Mouse (Mus musculus): ENCODE measurements at regions not wholly inside any gene's neighbourhood (a gene's known extent, or its start where the extent isn't known, plus 50 kb on each side); places are given as distances from the start of the nearest gene placed in this dataset.

DNA sequence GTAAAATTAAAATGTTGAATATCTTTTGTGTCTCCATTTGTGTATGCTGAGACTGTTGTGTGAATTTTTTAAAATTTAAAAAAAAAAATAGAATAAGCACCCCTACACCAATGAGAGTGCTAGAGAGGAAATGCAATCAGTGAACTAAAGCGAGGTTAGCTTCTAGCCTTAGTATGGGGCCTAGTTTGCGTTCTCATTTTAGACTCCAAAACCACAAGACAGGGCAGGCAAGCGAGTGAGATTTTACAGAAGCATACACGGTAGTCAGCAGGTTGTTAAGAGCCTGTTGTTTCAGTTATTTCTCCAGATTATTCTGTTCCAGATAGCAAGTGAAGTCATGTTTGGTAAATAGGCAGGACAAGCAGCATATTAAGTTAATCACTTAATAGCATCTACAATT is 486.2 kb downstream of the Hace1 start:
- DNase-seq (ENCODE audit: low spot score) (no peak), ATAC-seq (ENCODE audit: low FRiP score, low read depth) (no peak)
- no peak for TF ChIP-seq POLR2A (IDR thresholded peaks at IDR 0.05; ENCODE audit: borderline replicate concordance, extremely low read depth, insufficient read depth, insufficient read length)
- Histone ChIP-seq H3K4me2 (replicated peaks; ENCODE audit: low read depth, low read length, severe bottlenecking) (no peak overlapping the region), H3K27ac (replicated peaks; ENCODE audit: low read depth, low read length) (no peak overlapping the region), H3K27me3 (ENCODE audit: control insufficient read depth, insufficient read depth, low read length) (no peaks in the 10 kb centered on the region), H3K36me3 (ENCODE audit: control insufficient read depth, insufficient read depth, low read length) (no peaks in the 10 kb centered on the region), H3K9me3 (ENCODE audit: control insufficient read depth, low read length) (no peaks in the 10 kb centered on the region), H3K4me1 (ENCODE audit: control insufficient read depth, insufficient read depth, low read length) (no peaks in the 10 kb centered on the region), H3K9ac (ENCODE audit: low read depth, low read length, severe bottlenecking) (no peak overlapping the region), H3K4me3 (replicated peaks; ENCODE audit: low read length) (no peak overlapping the region)
- 81% methylated on average over 4 of the region's 4 CpGs for WGBS

DNA sequence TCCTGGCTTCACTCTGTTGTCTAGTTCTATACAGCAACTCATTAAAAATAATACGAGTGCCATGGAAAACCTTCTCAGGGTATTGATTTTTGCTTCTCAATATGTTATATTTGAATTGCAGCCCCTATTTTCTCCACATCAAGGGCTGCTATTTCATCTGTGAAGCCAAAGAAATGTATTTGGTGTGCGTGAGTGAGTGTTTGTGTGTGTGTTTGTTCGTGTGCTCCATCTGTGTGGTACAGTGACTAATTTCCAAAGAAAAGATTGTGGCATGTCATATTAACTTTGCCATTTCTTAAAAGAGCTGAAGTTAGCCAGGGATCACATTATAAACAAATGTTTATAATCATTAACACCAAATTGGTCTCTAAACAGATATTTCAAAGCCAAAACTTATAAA is 493.1 kb downstream of the Hace1 start:
- H3K27ac ChIP-seq (replicated peaks; ENCODE audit: low read depth, low read length) = no peak overlapping the region
- WGBS = 84% methylated on average over 3 of the region's 3 CpGs
- TF ChIP-seq POLR2A (IDR thresholded peaks at IDR 0.05; ENCODE audit: borderline replicate concordance, extremely low read depth, insufficient read depth, insufficient read length) = no peak
- no peak overlapping the region for H3K9ac ChIP-seq (ENCODE audit: low read depth, low read length, severe bottlenecking)
- H3K27me3 ChIP-seq (ENCODE audit: control insufficient read depth, insufficient read depth, low read length) = no peaks in the 10 kb centered on the region
- H3K4me2 ChIP-seq (replicated peaks; ENCODE audit: low read depth, low read length, severe bottlenecking) = no peak overlapping the region
- no peak for DNase-seq (ENCODE audit: low spot score)
- H3K4me3 ChIP-seq (replicated peaks; ENCODE audit: low read length) = no peak overlapping the region
- no peak for ATAC-seq (ENCODE audit: low FRiP score, low read depth)
- H3K36me3 ChIP-seq (ENCODE audit: control insufficient read depth, insufficient read depth, low read length) = no peaks in the 10 kb centered on the region
- no peaks in the 10 kb centered on the region for H3K9me3 ChIP-seq (ENCODE audit: control insufficient read depth, low read length)
- H3K4me1 ChIP-seq (ENCODE audit: control insufficient read depth, insufficient read depth, low read length) = no peaks in the 10 kb centered on the region; the same call in 1 of the 2 replicates

DNA sequence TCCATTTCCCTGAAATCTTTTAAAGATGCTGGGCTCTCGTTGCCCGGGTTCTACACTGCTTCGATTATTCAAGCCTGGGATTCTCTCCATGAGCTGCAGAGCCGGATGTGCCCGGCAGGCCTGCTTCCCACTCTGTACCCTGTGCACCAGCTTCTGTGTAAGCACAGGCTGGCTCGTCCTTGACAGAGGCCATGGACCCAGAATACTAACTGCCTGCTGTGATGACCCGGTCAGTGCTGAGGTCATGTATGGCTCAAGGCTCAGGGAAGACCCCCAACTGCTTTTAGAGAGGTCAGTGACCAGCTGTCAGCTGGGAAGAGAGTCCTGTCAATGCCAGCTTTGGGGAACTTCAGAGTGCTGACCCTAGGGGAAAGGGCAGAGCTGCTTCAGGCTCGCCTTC is 493.6 kb downstream of the Hace1 start:
- Histone ChIP-seq H3K4me2 (replicated peaks; ENCODE audit: low read depth, low read length, severe bottlenecking) (no peak overlapping the region), H3K4me1 (ENCODE audit: control insufficient read depth, insufficient read depth, low read length) (no peaks in the 10 kb centered on the region; the same call in 1 of the 2 replicates), H3K9me3 (ENCODE audit: control insufficient read depth, low read length) (no peaks in the 10 kb centered on the region), H3K27ac (replicated peaks; ENCODE audit: low read depth, low read length) (no peak overlapping the region), H3K27me3 (ENCODE audit: control insufficient read depth, insufficient read depth, low read length) (no peaks in the 10 kb centered on the region), H3K9ac (ENCODE audit: low read depth, low read length, severe bottlenecking) (no peak overlapping the region), H3K4me3 (replicated peaks; ENCODE audit: low read length) (no peak overlapping the region), H3K36me3 (ENCODE audit: control insufficient read depth, insufficient read depth, low read length) (no peaks in the 10 kb centered on the region)
- DNase-seq (ENCODE audit: low spot score) = no peak
- no peak for TF ChIP-seq POLR2A (IDR thresholded peaks at IDR 0.05; ENCODE audit: borderline replicate concordance, extremely low read depth, insufficient read depth, insufficient read length)
- no peak for ATAC-seq (ENCODE audit: low FRiP score, low read depth)
- 44% methylated on average over 8 of the region's 8 CpGs for WGBS

DNA sequence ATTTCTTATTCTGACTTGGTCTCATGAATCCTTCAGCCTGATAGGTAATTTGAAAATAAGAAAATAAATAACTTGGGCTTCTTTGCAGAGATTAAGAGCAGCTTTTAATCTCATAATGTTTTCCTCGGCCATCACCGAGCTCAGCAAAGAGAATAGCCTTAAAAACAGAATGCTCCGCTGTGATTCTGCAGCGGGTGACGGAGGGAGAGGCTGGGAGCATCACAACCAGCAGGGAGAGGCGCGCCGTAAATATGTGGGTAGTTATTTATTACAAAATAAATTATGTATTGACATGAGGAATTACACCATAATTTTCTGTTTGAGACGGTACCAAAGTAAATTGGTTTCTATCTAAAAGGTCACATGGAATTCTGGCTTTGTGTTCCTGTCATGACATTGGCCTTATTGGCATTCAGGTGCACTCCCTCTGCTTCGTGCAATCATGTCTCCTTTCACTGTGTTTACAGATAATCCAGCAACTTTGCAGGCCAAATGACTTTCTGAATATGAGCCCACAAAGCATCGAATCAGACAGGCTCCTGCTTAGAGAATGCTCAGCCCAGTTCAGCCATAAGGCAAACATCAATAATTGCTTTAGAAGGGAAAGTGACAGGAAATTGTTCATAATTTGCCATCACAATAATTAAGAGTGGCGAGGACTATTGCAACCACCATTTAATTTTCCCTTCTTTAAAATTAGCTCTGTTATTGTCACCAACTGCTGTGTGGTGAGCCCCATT is 494.4 kb downstream of the Hace1 start:
- Histone ChIP-seq H3K27ac (replicated peaks; ENCODE audit: low read depth, low read length) (no peak overlapping the region), H3K9ac (ENCODE audit: low read depth, low read length, severe bottlenecking) (no peak overlapping the region), H3K4me2 (replicated peaks; ENCODE audit: low read depth, low read length, severe bottlenecking) (no peak overlapping the region), H3K9me3 (ENCODE audit: control insufficient read depth, low read length) (no peaks in the 10 kb centered on the region), H3K4me1 (ENCODE audit: control insufficient read depth, insufficient read depth, low read length) (no peaks in the 10 kb centered on the region; the same call in 1 of the 2 replicates), H3K4me3 (replicated peaks; ENCODE audit: low read length) (no peak overlapping the region), H3K36me3 (ENCODE audit: control insufficient read depth, insufficient read depth, low read length) (no peaks in the 10 kb centered on the region), H3K27me3 (ENCODE audit: control insufficient read depth, insufficient read depth, low read length) (no peaks in the 10 kb centered on the region)
- DNase-seq (ENCODE audit: low spot score) (no peak), ATAC-seq (ENCODE audit: low FRiP score, low read depth) (no peak)
- 76% methylated on average over 12 of the region's 12 CpGs for WGBS
- TF ChIP-seq POLR2A (IDR thresholded peaks at IDR 0.05; ENCODE audit: borderline replicate concordance, extremely low read depth, insufficient read depth, insufficient read length) = no peak

DNA sequence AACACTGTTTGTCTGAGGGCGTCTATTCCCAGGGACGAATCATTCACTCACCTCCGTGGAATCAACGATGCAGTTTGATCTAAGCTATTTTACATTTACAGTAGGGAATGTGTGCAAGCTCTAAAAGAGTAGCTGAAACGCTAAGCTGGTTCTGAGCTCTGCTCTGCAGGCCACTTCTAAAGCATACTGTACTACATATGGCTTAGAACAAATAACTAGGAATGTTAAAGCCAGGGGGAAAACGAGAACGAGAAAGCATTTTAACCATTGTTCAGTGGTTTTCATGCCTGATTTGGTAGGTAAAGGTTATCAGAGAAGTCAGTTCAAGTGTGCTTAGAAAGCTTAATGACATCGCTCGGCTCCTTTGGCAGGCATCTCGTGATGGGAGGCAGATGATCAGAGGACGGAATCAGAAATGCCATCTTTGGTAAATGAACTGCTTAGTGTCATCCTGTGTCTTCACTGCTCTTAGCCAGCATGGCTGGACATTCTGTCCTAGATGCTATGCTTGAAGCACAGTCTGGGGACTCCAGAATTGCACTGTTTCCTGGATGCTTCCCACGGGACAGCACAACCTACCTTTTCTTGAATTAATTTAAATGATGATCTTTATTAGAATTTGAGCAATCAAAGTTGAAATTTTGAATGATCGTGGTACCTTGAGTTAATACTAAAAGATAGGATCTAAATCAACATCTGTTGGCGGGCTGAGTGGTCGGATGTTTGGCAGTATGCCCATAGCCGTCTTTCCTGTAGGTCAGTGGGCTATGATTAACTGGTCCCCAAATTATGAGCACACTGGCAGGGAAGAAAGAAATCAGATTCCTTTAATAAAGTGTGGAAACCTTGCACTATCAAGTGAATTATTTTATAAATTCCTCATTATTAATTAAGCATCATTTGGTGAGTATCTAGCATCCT is 495.2 kb downstream of the Hace1 start:
- no peak for TF ChIP-seq POLR2A (IDR thresholded peaks at IDR 0.05; ENCODE audit: borderline replicate concordance, extremely low read depth, insufficient read depth, insufficient read length)
- WGBS = 66% methylated on average over 16 of the region's 16 CpGs
- Histone ChIP-seq H3K9ac (ENCODE audit: low read depth, low read length, severe bottlenecking) (no peak overlapping the region), H3K36me3 (ENCODE audit: control insufficient read depth, insufficient read depth, low read length) (no peaks in the 10 kb centered on the region), H3K9me3 (ENCODE audit: control insufficient read depth, low read length) (no peaks in the 10 kb centered on the region), H3K4me1 (ENCODE audit: control insufficient read depth, insufficient read depth, low read length) (no peaks in the 10 kb centered on the region; the same call in 1 of the 2 replicates), H3K27me3 (ENCODE audit: control insufficient read depth, insufficient read depth, low read length) (no peaks in the 10 kb centered on the region), H3K4me2 (replicated peaks; ENCODE audit: low read depth, low read length, severe bottlenecking) (no peak overlapping the region), H3K4me3 (replicated peaks; ENCODE audit: low read length) (no peak overlapping the region), H3K27ac (replicated peaks; ENCODE audit: low read depth, low read length) (no peak overlapping the region)
- no peak for DNase-seq (ENCODE audit: low spot score)
- no peak for ATAC-seq (ENCODE audit: low FRiP score, low read depth)
